Mouse (Mus musculus) erythroblast, adult 5-6 weeks (primary cell): ENCODE data around the gene Atpaf1. TPM values are rescaled to one million over a fixed set of nuclear protein-coding genes. Genes with fewer than 3 reads are reported as not detected.

Source experiments
- ATAC-seq: replicated peaks from 2 replicates; pipeline ENCODE4 v1.8.0; 2016; ENCODE audit warnings: moderate number of reproducible peaks, mild to moderate bottlenecking, moderate TSS enrichment, inconsistent platforms; ENCODE audit not compliant: poor library complexity, low FRiP score, severe bottlenecking
- total RNA-seq, 2 experiments: library from RNA; stranded (forward) in 1 of 2; stranded (reverse) in 1 of 2; fragments of 150-400 nt in 1 of 2; fragments of 200-764, 138-1000 nt in 1 of 2; gene quantifications; 2 replicates each; pipeline versions ENCODE4 v1.2.3 to v1.2.4; 2015 to 2017; ENCODE audit warnings: low replicate concordance in 2 of 2

The Atpaf1 gene
- 2.7 and 10.9 TPM in 2 replicates for total RNA-seq (2015; ENCODE audit: low replicate concordance)
- total RNA-seq (2017; ENCODE audit: low replicate concordance), result 1.4 and 2.3 TPM in 2 replicates

GRCm38 (mm10) chr4:115784769-115785510 is at the start of gene Atpaf1:
Gene Atpaf1 (plus strand): TSS chr4:115784812.
- peak; percentile 59 for ATAC-seq

GRCm38 (mm10) chr4:115734867-115735266 is 49.7 kb upstream of the Atpaf1 start:
- no peak for ATAC-seq

- peak; percentile 96 for ATAC-seq
Measured at GRCm38 (mm10) chr4:115737551-115738041, 47.0 kb upstream of the Atpaf1 start, which contains the start of gene Efcab14. Gene Efcab14 (plus strand): TSS chr4:115737744.

- ATAC-seq, result peak; percentile 19; the same call in 1 of the 2 replicates
Measured at GRCm38 (mm10) chr4:115738481-115738985, 46.1 kb upstream of the Atpaf1 start.

- ATAC-seq, result no peak
Measured at GRCm38 (mm10) chr4:115742658-115743057, 42.0 kb upstream of the Atpaf1 start.

- no peak for ATAC-seq
Measured at GRCm38 (mm10) chr4:115743096-115743495, 41.5 kb upstream of the Atpaf1 start.

GRCm38 (mm10) chr4:115748181-115748580 is 36.4 kb upstream of the Atpaf1 start:
- no peak for ATAC-seq

GRCm38 (mm10) chr4:115749336-115749735 is 35.3 kb upstream of the Atpaf1 start:
- no peak for ATAC-seq

- ATAC-seq, result no peak
Measured at GRCm38 (mm10) chr4:115754101-115754500, 30.5 kb upstream of the Atpaf1 start.

- ATAC-seq, result no peak
Measured at GRCm38 (mm10) chr4:115754851-115755250, 29.8 kb upstream of the Atpaf1 start.

GRCm38 (mm10) chr4:115761206-115761605 is 23.4 kb upstream of the Atpaf1 start:
- no peak for ATAC-seq

GRCm38 (mm10) chr4:115764581-115764980 is 20.0 kb upstream of the Atpaf1 start:
- no peak for ATAC-seq

GRCm38 (mm10) chr4:115767647-115768467 is 16.8 kb upstream of the Atpaf1 start:
- ATAC-seq, result no peak

- no peak for ATAC-seq
Measured at GRCm38 (mm10) chr4:115775056-115775455, 9.6 kb upstream of the Atpaf1 start.

GRCm38 (mm10) chr4:115777627-115778026 is 7.0 kb upstream of the Atpaf1 start:
- ATAC-seq, result no peak

- no peak for ATAC-seq
Measured at GRCm38 (mm10) chr4:115780269-115780668, 4.3 kb upstream of the Atpaf1 start.

GRCm38 (mm10) chr4:115780918-115781317 is 3.7 kb upstream of the Atpaf1 start, which contains the start of gene Tex38:
Gene Tex38 (minus strand): TSS chr4:115781018.
- no peak for ATAC-seq

GRCm38 (mm10) chr4:115782026-115782805 is 2.4 kb upstream of the Atpaf1 start:
- ATAC-seq, result no peak

GRCm38 (mm10) chr4:115785511-115786034 is 961 bp downstream of the Atpaf1 start:
- ATAC-seq, result peak; percentile 55
